ENCODE assay signal across 13 mouse cellular contexts in the genomic region with DNA sequence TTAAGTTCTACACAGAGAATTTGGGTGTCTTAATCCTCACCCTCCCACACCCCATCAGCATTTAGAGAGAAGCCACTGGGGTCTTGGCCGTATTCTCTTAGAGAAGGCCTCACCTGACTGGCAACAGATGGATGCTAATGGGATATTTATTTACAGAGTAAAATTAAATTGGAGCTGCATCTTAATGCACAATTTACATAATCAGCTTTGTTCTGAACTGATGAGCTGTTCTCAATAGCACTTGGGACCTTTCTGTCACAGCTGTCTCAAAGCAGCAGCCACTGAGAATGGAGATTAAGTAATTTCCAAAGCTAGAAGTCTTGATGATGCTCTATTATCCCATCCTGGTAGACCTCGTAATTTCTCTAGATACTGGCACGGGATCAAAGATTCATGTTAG. TPM values are rescaled to one million over a fixed set of nuclear protein-coding genes. Genes with fewer than 3 reads are reported as not detected.
DNase-seq lines count a peak whose midpoint lies in the region; ATAC-seq and TF ChIP-seq lines count a peak whose summit lies in the region.
"Had no signal": no experiment of that assay in that cellular context is flagged by ENCODE, and none has a peak within 500 bp of the region (broad histone marks: within the 10 kb centered on the region; RNA-seq: fewer than 3 reads in every experiment).

No protein-coding gene starts in this region.

- no peaks in the 10 kb centered on the region for H3K9me3 ChIP-seq in hindbrain, embryonic 12.5 days (replicated peaks)
- H3K9me3 ChIP-seq in midbrain, embryonic 15.5 days = no peaks in the 10 kb centered on the region
- H3K9me3 ChIP-seq: heart, embryonic 13.5 days; limb, embryonic 10.5 days; liver, embryonic 15.5 days had no signal

- TF ChIP-seq CTCF in brain, embryonic 14.5 days (IDR thresholded peaks at IDR 0.05; ENCODE audit: borderline replicate concordance, extremely low read depth, insufficient read depth, insufficient read length) = no peak

- WGBS in hindbrain, embryonic 12.5 days = 42% methylated on average over 3 of the region's 3 CpGs
- 18% methylated on average over 3 of the region's 3 CpGs for WGBS in midbrain, embryonic 15.5 days

- no peak for TF ChIP-seq POLR2A in brain, embryonic 14.5 days (IDR thresholded peaks at IDR 0.05; ENCODE audit: borderline replicate concordance, extremely low read depth, insufficient read depth, insufficient read length, poor library complexity, severe bottlenecking)

- H3K9ac ChIP-seq in hindbrain, embryonic 12.5 days = no peak overlapping the region
- no peak overlapping the region for H3K9ac ChIP-seq in midbrain, embryonic 15.5 days
- H3K9ac ChIP-seq: heart, embryonic 13.5 days; liver, embryonic 15.5 days had no signal

- no peak overlapping the region for H3K4me3 ChIP-seq in hindbrain, embryonic 12.5 days
- H3K4me3 ChIP-seq in midbrain, embryonic 15.5 days = no peak overlapping the region
- H3K4me3 ChIP-seq: heart, embryonic 13.5 days; limb, embryonic 10.5 days; liver, embryonic 15.5 days had no signal

- 0 out of 2 replicates have a peak, but pooled peaks cover 2% of the 10 kb centered on the region for H3K27me3 ChIP-seq in hindbrain, embryonic 12.5 days
- H3K27me3 ChIP-seq in midbrain, embryonic 15.5 days (replicated peaks) = no peaks in the 10 kb centered on the region
- H3K27me3 ChIP-seq: liver, embryonic 15.5 days had no signal

- peaks cover 19% of the 10 kb centered on the region for H3K4me1 ChIP-seq in hindbrain, embryonic 12.5 days
- H3K4me1 ChIP-seq in midbrain, embryonic 15.5 days = peaks cover 22% of the 10 kb centered on the region
- H3K4me1 ChIP-seq: limb, embryonic 10.5 days had no signal

- H3K36me3 ChIP-seq in hindbrain, embryonic 12.5 days = no peaks in the 10 kb centered on the region
- no peaks in the 10 kb centered on the region for H3K36me3 ChIP-seq in midbrain, embryonic 15.5 days (replicated peaks)
- H3K36me3 ChIP-seq: heart, embryonic 13.5 days; limb, embryonic 10.5 days; liver, embryonic 15.5 days had no signal

- peak overlapping the region; percentile 63 for H3K27ac ChIP-seq in hindbrain, embryonic 12.5 days
- peak overlapping the region; percentile 58 for H3K27ac ChIP-seq in midbrain, embryonic 15.5 days
- H3K27ac ChIP-seq: heart, embryonic 13.5 days; limb, embryonic 10.5 days; liver, embryonic 15.5 days had no signal

- peak; percentile 20 for DNase-seq in brain, adult 2 months (ENCODE audit: low read depth, low spot score)
- peak; percentile 90 for DNase-seq in brain, embryonic 14.5 days (ENCODE audit: low read depth)
- DNase-seq in natural killer cell, adult 2 months (ENCODE audit: low spot score in 2 of 2) = no peak
- DNase-seq in right cerebral cortex, postnatal 4 days = no peak
- no peak for DNase-seq in spleen, adult 18-20 months
- DNase-seq: thymus, adult 18-20 months had no signal

- H3K4me2 ChIP-seq in hindbrain, embryonic 12.5 days (replicated peaks) = no peak overlapping the region
- no peak overlapping the region for H3K4me2 ChIP-seq in midbrain, embryonic 15.5 days
- H3K4me2 ChIP-seq: heart, embryonic 13.5 days; liver, embryonic 15.5 days had no signal

- ATAC-seq in hindbrain, embryonic 12.5 days (ENCODE audit: low FRiP score) = peak; percentile 70
- ATAC-seq in midbrain, embryonic 15.5 days (replicated peaks) = peak; percentile 69
- ATAC-seq: CD4-positive, CD25-positive, alpha-beta regulatory T cell, adult 4 months had no signal

RNA-seq across cellular contexts. Expression of a gene that starts 26.6 kb away (rescaled TPM):
- polyA plus RNA-seq in brain, embryonic 14.5 days (2012; rRNA removed) = not detected in 2 replicates
- polyA plus RNA-seq in hindbrain, embryonic 12.5 days (2016; fragmentation: Nextera tagmentation; extraction: Ambion mirVana) = not detected in 2 replicates
- polyA plus RNA-seq in midbrain, embryonic 15.5 days (2015; fragmentation: Nextera tagmentation; extraction: Ambion mirVana) = not detected in 2 replicates
- polyA plus RNA-seq: CD4-positive, CD25-positive, alpha-beta regulatory T cell, adult 4 months; heart, embryonic 13.5 days; large intestine, adult 2 months; limb, embryonic 10.5 days; liver, embryonic 15.5 days had no signal

Comparison
In these comparisons a context has a peak if more than half of its experiments do, and no peak if none do; other contexts are left out.
1. DNase-seq: peak in brain, adult 2 months (single experiment) and brain, embryonic 14.5 days (single experiment); none in natural killer cell, adult 2 months (0 of 2), right cerebral cortex, postnatal 4 days (single experiment) and spleen, adult 18-20 months (0 of 2).